Mouse (Mus musculus) regulatory T cell (primary cell): ENCODE results near the gene Atp5g2.

Experiments used
- in situ Hi-C: fragments of 300-600 bp; cut with MboI, MseI; formaldehyde crosslinking; loops from one replicate; pipeline ENCODE4 v1.15.1; 2025; ENCODE audit warnings: high pct_unique_total_duplicates

Gene Atp5g2

GRCm38 (mm10) chr15:102672215-102673071, at the start of gene Atp5g2:
TSS of gene Atp5g2 (minus strand) at chr15:102672352.
- in situ Hi-C loops, result no loop called here

- in situ Hi-C loops, result no loop called here
Observed at GRCm38 (mm10) chr15:102721016-102721898, 49.1 kb upstream of the Atp5g2 start.

GRCm38 (mm10) chr15:102716132-102716531, 44.0 kb upstream of the Atp5g2 start:
- in situ Hi-C loops, result no loop called here

- in situ Hi-C loops, result no loop called here
Observed at GRCm38 (mm10) chr15:102707736-102708269, 35.7 kb upstream of the Atp5g2 start.

- in situ Hi-C loops, result no loop called here
Observed at GRCm38 (mm10) chr15:102705923-102706503, 33.9 kb upstream of the Atp5g2 start.

GRCm38 (mm10) chr15:102705226-102705894, 33.2 kb upstream of the Atp5g2 start:
- in situ Hi-C loops, result no loop called here

- in situ Hi-C loops, result loop anchor here (5.0 kb wide), 1 partner anchor 37 kb away; no protein-coding TSS in a partner anchor
Observed at GRCm38 (mm10) chr15:102704806-102705205, 32.7 kb upstream of the Atp5g2 start.

GRCm38 (mm10) chr15:102702972-102703371, 30.8 kb upstream of the Atp5g2 start:
- in situ Hi-C loops, result loop anchor here (5.0 kb wide), 1 partner anchor 39 kb away; no protein-coding TSS in a partner anchor

- in situ Hi-C loops, result no loop called here
Observed at GRCm38 (mm10) chr15:102698193-102698592, 26.0 kb upstream of the Atp5g2 start.

GRCm38 (mm10) chr15:102696899-102697298, 24.7 kb upstream of the Atp5g2 start:
- in situ Hi-C loops, result no loop called here

- in situ Hi-C loops, result no loop called here
Observed at GRCm38 (mm10) chr15:102693600-102693999, 21.4 kb upstream of the Atp5g2 start.

- in situ Hi-C loops, result no loop called here
Observed at GRCm38 (mm10) chr15:102692991-102693411, 20.8 kb upstream of the Atp5g2 start.

GRCm38 (mm10) chr15:102692321-102692804, 20.2 kb upstream of the Atp5g2 start:
- in situ Hi-C loops, result no loop called here

- in situ Hi-C loops, result no loop called here
Observed at GRCm38 (mm10) chr15:102685791-102686190, 13.6 kb upstream of the Atp5g2 start.

- in situ Hi-C loops, result no loop called here
Observed at GRCm38 (mm10) chr15:102683670-102684069, 11.5 kb upstream of the Atp5g2 start.

- in situ Hi-C loops, result no loop called here
Observed at GRCm38 (mm10) chr15:102676345-102676744, 4.2 kb upstream of the Atp5g2 start.

GRCm38 (mm10) chr15:102673548-102673947, 1.4 kb upstream of the Atp5g2 start:
- in situ Hi-C loops, result no loop called here

GRCm38 (mm10) chr15:102671721-102672214, 384 bp downstream of the Atp5g2 start:
- in situ Hi-C loops, result no loop called here

GRCm38 (mm10) chr15:102670767-102671575, 1.2 kb downstream of the Atp5g2 start:
- in situ Hi-C loops, result no loop called here

GRCm38 (mm10) chr15:102670281-102670680, 1.9 kb downstream of the Atp5g2 start:
- in situ Hi-C loops, result no loop called here
